Mouse (Mus musculus) stomach, postnatal 0 days (tissue): ENCODE data around the gene Usf2. TPM values are rescaled to one million over a fixed set of nuclear protein-coding genes. Genes with fewer than 3 reads are reported as not detected.
"Not testable (repeated sequence)": the region's sequence is repeated elsewhere in the genome, so short reads cannot be mapped to it uniquely, and the experiment has no call there.

Experiments used
- ATAC-seq: fragments of 200-750 bp; cut with Nextera tagmentation; 2 replicates; pipeline ENCODE4 v1.8.0; 2017; ENCODE audit not compliant: low FRiP score, low TSS enrichment
- DNase-seq: peaks from one replicate; pipeline ENCODE4 v3.0.0-alpha.2; 2016; ENCODE audit warnings: low spot score
- H3K27ac ChIP-seq: fragments of 300-500 bp; sonication (generic); replicated peaks from 2 replicates; pipeline ENCODE4 v1.5.1; 2014; ENCODE audit warnings: mild to moderate bottlenecking, control low read depth
- H3K27me3 ChIP-seq: fragments of 300-500 bp; sonication (generic); 2 replicates; pipeline ENCODE4 v1.6.1; 2014; ENCODE audit warnings: low read length; ENCODE audit not compliant: control insufficient read depth, insufficient read depth
- H3K36me3 ChIP-seq: fragments of 300-500 bp; sonication (generic); 2 replicates; pipeline ENCODE4 v1.6.1; 2014; ENCODE audit warnings: low read length, mixed read lengths; ENCODE audit not compliant: control insufficient read depth, insufficient read depth
- H3K4me1 ChIP-seq: fragments of 300-500 bp; sonication (generic); replicated peaks from 2 replicates; pipeline ENCODE4 v1.6.1; 2014; ENCODE audit warnings: antibody characterized with exemption; ENCODE audit not compliant: control insufficient read depth, insufficient read depth
- H3K4me2 ChIP-seq: fragments of 300-500 bp; sonication (generic); replicated peaks from 2 replicates; pipeline ENCODE4 v1.6.1; 2014; ENCODE audit warnings: low read depth, mild to moderate bottlenecking, control low read depth, moderate library complexity
- H3K4me3 ChIP-seq: fragments of 300-500 bp; sonication (generic); 2 replicates; pipeline ENCODE4 v1.5.1; 2014; ENCODE audit warnings: low read depth, low read length, control low read depth
- H3K9ac ChIP-seq: fragments of 300-500 bp; sonication (generic); 2 replicates; pipeline ENCODE4 v1.6.1; 2014; ENCODE audit warnings: mild to moderate bottlenecking, low read length, control low read depth, mixed read lengths
- H3K9me3 ChIP-seq: fragments of 300-500 bp; sonication (generic); 2 replicates; pipeline ENCODE4 v1.6.1; 2016; ENCODE audit warnings: low read length; ENCODE audit not compliant: control insufficient read depth
- CTCF ChIP-seq: IDR thresholded peaks from 2 replicates; pipeline ENCODE4 v1.5.1; 2016; ENCODE audit warnings: antibody characterized with exemption, low read depth, mild to moderate bottlenecking, moderate library complexity
- EP300 ChIP-seq: optimal IDR thresholded peaks from 2 replicates; pipeline ENCODE3; 2016; ENCODE audit warnings: antibody characterized with exemption
- WGBS: fragments of 180-500 bp; shearing (Covaris S2); extraction: QIAGEN DNeasy Blood & Tissue Kit; methylation state at CpG from one replicate; pipeline ENCODE4 v1.1.7; 2014; 5-methylcytosine and 5-hydroxymethylcytosine counted together
- polyA plus RNA-seq: library from polyadenylated mRNA; unstranded; fragments of >200 nt; fragmentation: Nextera tagmentation; extraction: Ambion mirVana; gene quantifications from 2 replicates; pipeline ENCODE4 v1.2.1, GENCODE M21; 2015

Gene Usf2
- polyA plus RNA-seq, 1 experiment from 2014 or later = 12.0 TPM

GRCm38 (mm10) chr7:30935422-30936099 lies 21.0 kb downstream of the Usf2 start:
- H3K27ac ChIP-seq, H3K4me3 ChIP-seq, ATAC-seq, H3K4me2 ChIP-seq, DNase-seq, H3K4me1 ChIP-seq, H3K9me3 ChIP-seq, H3K27me3 ChIP-seq, H3K36me3 ChIP-seq, H3K9ac ChIP-seq: not testable (repeated sequence)
- WGBS = 67% methylated on average over 6 of the region's 6 CpGs

GRCm38 (mm10) chr7:30924581-30924980 lies 32.0 kb downstream of the Usf2 start, which contains the start of gene Hamp2:
TSS of gene Hamp2 (minus strand) at chr7:30924681.
- not testable (repeated sequence) for H3K27ac ChIP-seq, ATAC-seq, H3K4me1 ChIP-seq, H3K9me3 ChIP-seq, H3K27me3 ChIP-seq, H3K4me2 ChIP-seq, H3K36me3 ChIP-seq, H3K9ac ChIP-seq, DNase-seq, H3K4me3 ChIP-seq
- 72% methylated on average over 2 of the region's 2 CpGs for WGBS

GRCm38 (mm10) chr7:30924071-30924470 lies 32.5 kb downstream of the Usf2 start:
- H3K36me3 ChIP-seq = no peaks in the 10 kb centered on the region
- no peak for ATAC-seq
- H3K9me3 ChIP-seq = no peaks in the 10 kb centered on the region
- TF ChIP-seq CTCF (no peak), EP300 (no peak)
- H3K27me3 ChIP-seq = no peaks in the 10 kb centered on the region
- no peaks in the 10 kb centered on the region for H3K4me1 ChIP-seq
- H3K4me2 ChIP-seq = no peak overlapping the region
- DNase-seq = no peak
- 51% methylated on average over 3 of the region's 3 CpGs for WGBS
- H3K9ac ChIP-seq = no peak overlapping the region
- H3K27ac ChIP-seq = no peak overlapping the region
- no peak overlapping the region for H3K4me3 ChIP-seq

- H3K27ac ChIP-seq, H3K27me3 ChIP-seq, H3K9ac ChIP-seq, H3K36me3 ChIP-seq, H3K9me3 ChIP-seq, H3K4me3 ChIP-seq, ATAC-seq, H3K4me2 ChIP-seq, DNase-seq, H3K4me1 ChIP-seq: not testable (repeated sequence)
- WGBS = 35% methylated on average over 2 of the region's 3 CpGs
Measured at GRCm38 (mm10) chr7:30922490-30922889, 34.1 kb downstream of the Usf2 start.

- Histone ChIP-seq H3K9me3 (no peaks in the 10 kb centered on the region), H3K27me3 (no peaks in the 10 kb centered on the region), H3K27ac (no peak overlapping the region), H3K4me1 (no peaks in the 10 kb centered on the region), H3K9ac (no peak overlapping the region), H3K4me3 (no peak overlapping the region), H3K4me2 (no peak overlapping the region), H3K36me3 (no peaks in the 10 kb centered on the region)
- ATAC-seq (peak; percentile 66), DNase-seq (peak; percentile 77)
- 48% methylated on average over 3 of the region's 3 CpGs for WGBS
- TF ChIP-seq CTCF (no peak), EP300 (no peak)
Measured at GRCm38 (mm10) chr7:30920217-30920616, 36.4 kb downstream of the Usf2 start.

GRCm38 (mm10) chr7:30917219-30917618 lies 39.4 kb downstream of the Usf2 start:
- WGBS = 47% methylated on average over 4 of the region's 4 CpGs
- no peaks in the 10 kb centered on the region for H3K9me3 ChIP-seq

More at GRCm38 (mm10) chr7:30917219-30917618, 39.4 kb downstream of the Usf2 start:
- Histone ChIP-seq H3K4me3 (no peak overlapping the region), H3K4me1 (no peaks in the 10 kb centered on the region), H3K9ac (no peak overlapping the region), H3K27ac (no peak overlapping the region), H3K36me3 (no peaks in the 10 kb centered on the region), H3K4me2 (no peak overlapping the region), H3K27me3 (no peaks in the 10 kb centered on the region)
- ATAC-seq = no peak
- no peak for DNase-seq
- no peak for TF ChIP-seq EP300
- no peak for TF ChIP-seq CTCF
